Mouse (Mus musculus) hindbrain, embryonic 11.5 days (tissue): Measurements from ENCODE around the gene Mettl16. TPM values are rescaled to one million over a fixed set of nuclear protein-coding genes. Genes with fewer than 3 reads are reported as not detected.

Experiments used
- ATAC-seq: fragments of 200-750 bp; cut with Nextera tagmentation; 2 replicates; pipeline ENCODE4 v1.8.0; 2017; ENCODE audit warnings: mild to moderate bottlenecking, moderate TSS enrichment, moderate library complexity; ENCODE audit not compliant: low FRiP score
- DNase-seq: peaks from one replicate; pipeline ENCODE4 v3.0.0-alpha.2; 2015; ENCODE audit warnings: low spot score
- H3K27ac ChIP-seq: fragments of 300-500 bp; sonication (generic); 2 replicates; pipeline ENCODE4 v1.5.1; 2014; ENCODE audit warnings: mild to moderate bottlenecking, low read depth, low read length
- H3K27me3 ChIP-seq: fragments of 300-500 bp; sonication (generic); 2 replicates; pipeline ENCODE4 v1.6.1; 2014; ENCODE audit warnings: mild to moderate bottlenecking, low read length, moderate library complexity, mixed read lengths; ENCODE audit not compliant: control insufficient read depth, insufficient read depth
- H3K36me3 ChIP-seq: fragments of 300-500 bp; sonication (generic); 2 replicates; pipeline ENCODE4 v1.6.1; 2014; ENCODE audit warnings: mild to moderate bottlenecking, low read length, moderate library complexity, mixed read lengths; ENCODE audit not compliant: control insufficient read depth, insufficient read depth
- H3K4me1 ChIP-seq: fragments of 300-500 bp; sonication (generic); replicated peaks from 2 replicates; pipeline ENCODE4 v1.6.1; 2014; ENCODE audit warnings: low read length, mixed read lengths; ENCODE audit not compliant: control insufficient read depth, insufficient read depth
- H3K4me2 ChIP-seq: fragments of 300-500 bp; sonication (generic); replicated peaks from 2 replicates; pipeline ENCODE4 v1.6.1; 2014; ENCODE audit warnings: mild to moderate bottlenecking, low read depth, low read length
- H3K4me3 ChIP-seq: fragments of 300-500 bp; sonication (generic); 2 replicates; pipeline ENCODE4 v1.5.1; 2014; ENCODE audit warnings: low read depth, low read length
- H3K9ac ChIP-seq: fragments of 300-500 bp; sonication (generic); 2 replicates; pipeline ENCODE4 v1.6.1; 2014; ENCODE audit warnings: low read depth, low read length
- H3K9me3 ChIP-seq: fragments of 300-500 bp; sonication (generic); 2 replicates; pipeline ENCODE4 v1.6.1; 2016; ENCODE audit warnings: low read length; ENCODE audit not compliant: control insufficient read depth
- WGBS: fragments of 180-500 bp; shearing (Covaris S2); extraction: QIAGEN DNeasy Blood & Tissue Kit; methylation state at CpG from one replicate; pipeline ENCODE4 v1.1.7; 2014; 5-methylcytosine and 5-hydroxymethylcytosine counted together
- polyA plus RNA-seq: library from polyadenylated mRNA; unstranded; fragments of >200 nt; fragmentation: Nextera tagmentation; extraction: Ambion mirVana; gene quantifications from 2 replicates; pipeline ENCODE4 v1.2.1, GENCODE M21; 2014

The Mettl16 gene
- polyA plus RNA-seq, 1 experiment from 2014 or later, result 45.0 TPM

- WGBS, result under 1% methylated on average over 35 of the region's 35 CpGs
- peak overlapping the region; percentile 58 for H3K4me2 ChIP-seq
- H3K27me3 ChIP-seq, result no peaks in the 10 kb centered on the region
- H3K4me3 ChIP-seq, result peak overlapping the region; percentile 74
- H3K9me3 ChIP-seq, result no peaks in the 10 kb centered on the region
- peaks cover 13% of the 10 kb centered on the region for H3K4me1 ChIP-seq
- H3K36me3 ChIP-seq, result no peaks in the 10 kb centered on the region
- peak overlapping the region; percentile 89 for H3K27ac ChIP-seq
- H3K9ac ChIP-seq, result peak overlapping the region; percentile 72
- DNase-seq (peak; percentile 66), ATAC-seq (peak; percentile 1)
These were observed 60.6 kb downstream of the Mettl16 start for GRCm38 (mm10) chr11:74831191-74831605.

DNA sequence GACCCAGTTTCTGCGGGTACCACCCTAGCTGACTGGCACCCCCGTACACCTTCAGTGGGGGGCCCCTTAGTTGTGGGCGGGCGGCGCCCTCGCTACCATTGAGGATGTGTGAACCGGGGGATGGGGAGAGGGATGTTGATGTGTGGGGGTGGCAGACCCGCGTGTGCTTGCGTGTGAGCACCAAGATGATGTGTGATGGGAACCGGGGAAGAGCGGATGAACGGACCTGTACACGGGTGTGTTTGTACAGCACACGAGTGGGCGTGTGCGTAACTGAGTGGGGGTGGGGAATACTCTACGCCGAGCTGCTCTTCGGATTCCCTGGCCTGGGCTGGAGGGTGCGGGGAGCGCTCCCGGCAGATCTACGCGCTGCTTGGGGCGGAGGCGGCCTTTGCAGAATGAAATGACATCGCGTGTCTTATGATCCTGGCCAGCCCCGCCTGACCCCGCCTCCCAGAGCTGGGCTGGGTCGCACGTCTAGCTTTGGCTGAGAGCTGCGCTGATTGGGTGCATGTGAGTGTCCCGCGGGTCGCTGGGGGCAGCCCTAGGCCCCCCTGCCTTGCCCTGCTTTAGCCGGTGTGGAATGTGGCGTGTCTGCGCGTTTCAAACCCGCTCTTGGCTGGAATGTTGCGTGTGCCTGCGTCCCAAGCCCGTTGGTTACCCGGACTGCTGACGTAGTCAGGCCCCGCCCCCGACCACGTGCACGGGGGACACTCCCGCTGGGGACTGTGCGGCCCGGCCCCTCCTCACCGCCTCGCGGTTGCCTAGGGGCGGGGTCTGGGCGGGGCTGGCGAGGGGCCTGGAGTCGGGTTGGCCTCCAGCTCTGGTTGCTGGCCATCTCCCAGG is 61.2 kb downstream of the Mettl16 start:
- under 1% methylated on average over 60 of the region's 61 CpGs for WGBS

GRCm38 (mm10) chr11:74832503-74833143 is 62.0 kb downstream of the Mettl16 start:
- peaks cover 17% of the 10 kb centered on the region for H3K4me1 ChIP-seq
- H3K36me3 ChIP-seq, result no peaks in the 10 kb centered on the region
- peak overlapping the region; percentile 20; the same call in 1 of the 2 replicates for H3K9ac ChIP-seq
- DNase-seq (peak; percentile 73), ATAC-seq (no peak)
- H3K27ac ChIP-seq, result peak overlapping the region; percentile 89
- H3K4me3 ChIP-seq, result peak overlapping the region; percentile 74
- under 1% methylated on average over 26 of the region's 26 CpGs for WGBS
- H3K4me2 ChIP-seq, result peak overlapping the region; percentile 58
- no peaks in the 10 kb centered on the region for H3K9me3 ChIP-seq
- no peaks in the 10 kb centered on the region for H3K27me3 ChIP-seq

More for the DNA sequence above, 61.2 kb downstream of the Mettl16 start:
- peak overlapping the region; percentile 89 for H3K27ac ChIP-seq
- H3K9me3 ChIP-seq, result no peaks in the 10 kb centered on the region
- ATAC-seq (peak; percentile 81), DNase-seq (peak; percentile 99)
- peak overlapping the region; percentile 74 for H3K4me3 ChIP-seq
- peak overlapping the region; percentile 58 for H3K4me2 ChIP-seq
- no peaks in the 10 kb centered on the region for H3K36me3 ChIP-seq
- peaks cover 13% of the 10 kb centered on the region for H3K4me1 ChIP-seq
- H3K9ac ChIP-seq, result peak overlapping the region; percentile 72
- H3K27me3 ChIP-seq, result no peaks in the 10 kb centered on the region

DNA sequence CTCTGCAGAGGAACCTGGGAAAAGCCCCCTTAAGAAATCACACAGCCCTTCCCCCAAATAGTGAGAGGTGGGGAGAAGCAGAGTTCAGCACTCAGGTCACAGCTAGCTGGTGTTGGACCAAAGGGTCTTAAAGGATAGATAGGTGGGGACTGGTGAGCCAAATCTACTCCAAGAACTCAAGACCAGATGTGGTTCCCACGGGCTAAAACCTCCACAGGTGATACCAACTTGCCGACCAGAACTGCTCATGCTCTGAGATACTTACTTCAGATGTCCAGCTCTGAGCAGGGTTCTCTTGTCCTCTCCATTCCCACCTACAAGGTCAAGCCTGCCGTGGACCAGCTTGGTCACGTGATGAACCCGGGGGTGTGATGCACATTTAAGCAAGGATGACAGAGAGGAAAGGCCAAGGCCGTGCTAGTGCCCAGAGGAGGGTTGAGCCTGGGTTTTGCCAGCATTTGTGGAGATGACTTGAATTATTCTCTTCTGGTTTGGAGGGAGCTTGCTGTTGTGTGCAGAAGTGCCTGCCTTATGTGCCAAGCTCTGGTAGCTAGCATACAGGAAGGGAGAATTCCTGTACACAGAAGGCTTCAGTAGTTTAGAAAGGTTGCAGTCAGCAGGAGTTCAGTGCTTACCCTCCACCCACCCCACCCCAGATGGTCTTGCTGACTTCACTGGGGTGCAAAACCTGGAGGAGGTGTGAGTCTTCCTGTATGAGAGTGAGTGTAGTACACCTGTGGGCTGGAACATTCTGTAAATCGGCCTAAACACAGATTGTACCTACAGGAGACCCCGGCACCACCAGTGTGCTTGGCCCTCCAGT is 63.1 kb downstream of the Mettl16 start:
- peak overlapping the region; percentile 27; the same call in 1 of the 2 replicates for H3K9ac ChIP-seq
- H3K4me3 ChIP-seq, result 0 out of 2 replicates have a peak overlapping the region, but pooled peaks have one; percentile 74
- no peak overlapping the region for H3K27ac ChIP-seq
- H3K27me3 ChIP-seq, result no peaks in the 10 kb centered on the region
- no peak overlapping the region for H3K4me2 ChIP-seq
- H3K36me3 ChIP-seq, result no peaks in the 10 kb centered on the region
- WGBS, result 82% methylated on average over 8 of the region's 8 CpGs
- no peak for ATAC-seq
- H3K9me3 ChIP-seq, result no peaks in the 10 kb centered on the region
- DNase-seq, result no peak
- peaks cover 19% of the 10 kb centered on the region for H3K4me1 ChIP-seq

GRCm38 (mm10) chr11:74834359-74834638 is 63.7 kb downstream of the Mettl16 start:
- ATAC-seq (no peak), DNase-seq (no peak)
- 69% methylated on average over 1 of the region's 1 CpGs for WGBS
- peak overlapping the region; percentile 27; the same call in 1 of the 2 replicates for H3K9ac ChIP-seq
- no peaks in the 10 kb centered on the region for H3K36me3 ChIP-seq
- no peak overlapping the region for H3K4me3 ChIP-seq
- H3K9me3 ChIP-seq, result no peaks in the 10 kb centered on the region
- H3K27me3 ChIP-seq, result no peaks in the 10 kb centered on the region
- H3K4me1 ChIP-seq, result peaks cover 15% of the 10 kb centered on the region
- no peak overlapping the region for H3K27ac ChIP-seq
- no peak overlapping the region for H3K4me2 ChIP-seq

- peaks cover 14% of the 10 kb centered on the region; the same call in 1 of the 2 replicates for H3K4me1 ChIP-seq
- WGBS, result 65% methylated on average over 5 of the region's 5 CpGs
- H3K9ac ChIP-seq, result no peak overlapping the region
- no peak overlapping the region for H3K27ac ChIP-seq
- DNase-seq (no peak), ATAC-seq (no peak)
- no peak overlapping the region for H3K4me2 ChIP-seq
- no peaks in the 10 kb centered on the region for H3K27me3 ChIP-seq
- H3K9me3 ChIP-seq, result no peaks in the 10 kb centered on the region
- H3K36me3 ChIP-seq, result no peaks in the 10 kb centered on the region
- H3K4me3 ChIP-seq, result no peak overlapping the region
These were observed 64.1 kb downstream of the Mettl16 start for GRCm38 (mm10) chr11:74834650-74835277.

GRCm38 (mm10) chr11:74835593-74836224 is 65.1 kb downstream of the Mettl16 start:
- no peaks in the 10 kb centered on the region for H3K36me3 ChIP-seq
- H3K9ac ChIP-seq, result no peak overlapping the region
- DNase-seq (no peak), ATAC-seq (no peak)
- no peak overlapping the region for H3K4me3 ChIP-seq
- H3K27ac ChIP-seq, result no peak overlapping the region
- H3K4me1 ChIP-seq, result peaks cover 14% of the 10 kb centered on the region; the same call in 1 of the 2 replicates
- no peak overlapping the region for H3K4me2 ChIP-seq
- no peaks in the 10 kb centered on the region for H3K27me3 ChIP-seq
- H3K9me3 ChIP-seq, result no peaks in the 10 kb centered on the region
- WGBS, result 89% methylated on average over 6 of the region's 6 CpGs
